Mouse (Mus musculus) testis, adult 2 months (tissue): ENCODE measurements around the gene Akp3. TPM values are rescaled to one million over a fixed set of nuclear protein-coding genes. Genes with fewer than 3 reads are reported as not detected.

Experiments used
- H3K27ac ChIP-seq: fragments of 200-500 bp; 2 replicates; pipeline ENCODE4 v1.5.1; 2012; ENCODE audit warnings: low read depth, low read length; ENCODE audit not compliant: control insufficient read depth, insufficient read depth
- H3K27me3 ChIP-seq: fragments of 200-500 bp; 2 replicates; pipeline ENCODE4 v1.6.1; 2012; ENCODE audit warnings: mild to moderate bottlenecking, low read length, moderate library complexity; ENCODE audit not compliant: control insufficient read depth, insufficient read depth
- H3K36me3 ChIP-seq: fragments of 200-500 bp; 2 replicates; pipeline ENCODE4 v1.6.1; 2012; ENCODE audit warnings: mild to moderate bottlenecking, low read length; ENCODE audit not compliant: control insufficient read depth, insufficient read depth
- H3K4me1 ChIP-seq: fragments of 200-500 bp; 2 replicates; pipeline ENCODE4 v1.6.1; 2012; ENCODE audit warnings: low read length; ENCODE audit not compliant: control insufficient read depth, insufficient read depth
- H3K4me3 ChIP-seq: fragments of 200-500 bp; 2 replicates; pipeline ENCODE4 v1.5.1; 2012; ENCODE audit warnings: low read depth, mild to moderate bottlenecking, low read length, moderate library complexity, mixed read lengths; ENCODE audit not compliant: control insufficient read depth
- CTCF ChIP-seq: fragments of 200-500 bp; IDR thresholded peaks from 2 replicates; pipeline ENCODE4 v1.5.1; 2012; ENCODE audit warnings: low read depth, mild to moderate bottlenecking, inconsistent platforms, low read length, moderate library complexity; ENCODE audit not compliant: control insufficient read depth, insufficient read depth, insufficient replicate concordance
- POLR2A ChIP-seq: fragments of 200-500 bp; IDR thresholded peaks from 2 replicates; pipeline ENCODE4 v1.6.1; 2012; ENCODE audit warnings: low read depth, mild to moderate bottlenecking, inconsistent platforms, low read length, moderate library complexity; ENCODE audit not compliant: control insufficient read depth
- polyA plus RNA-seq: library from polyadenylated mRNA; depleted of rRNA; stranded (reverse); fragments of >200 nt; gene quantifications from 2 replicates; pipeline ENCODE4 v1.2.3, GENCODE M21; 2012

Akp3 gene
- polyA plus RNA-seq, 1 experiment, result 1.7 TPM

DNA sequence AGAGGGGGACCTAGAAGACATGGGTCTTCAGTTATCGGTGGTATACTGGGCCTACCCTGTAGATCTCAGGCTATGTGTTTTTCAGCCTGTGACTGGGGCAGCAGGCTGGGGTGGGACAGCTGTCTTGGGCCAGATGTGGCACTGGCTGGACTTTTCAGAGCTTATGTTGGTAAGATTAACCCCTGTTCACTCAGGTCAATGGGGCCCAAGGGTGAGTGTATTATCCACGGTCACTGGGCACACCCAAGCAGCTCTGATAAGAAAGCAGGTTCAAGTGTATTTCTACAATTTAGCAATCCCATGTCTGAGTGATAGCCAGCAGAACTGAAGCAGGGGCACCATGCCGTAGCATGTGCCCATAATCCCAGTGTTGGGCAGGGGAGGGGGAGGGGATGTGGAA is 22.7 kb upstream of the Akp3 start:
- peaks cover 6% of the 10 kb centered on the region for H3K4me1 ChIP-seq
- no peak overlapping the region for H3K4me3 ChIP-seq
- H3K36me3 ChIP-seq, result no peaks in the 10 kb centered on the region
- H3K27me3 ChIP-seq, result no peaks in the 10 kb centered on the region
- no peak overlapping the region for H3K27ac ChIP-seq
- TF ChIP-seq CTCF (no peak), POLR2A (no peak)

DNA sequence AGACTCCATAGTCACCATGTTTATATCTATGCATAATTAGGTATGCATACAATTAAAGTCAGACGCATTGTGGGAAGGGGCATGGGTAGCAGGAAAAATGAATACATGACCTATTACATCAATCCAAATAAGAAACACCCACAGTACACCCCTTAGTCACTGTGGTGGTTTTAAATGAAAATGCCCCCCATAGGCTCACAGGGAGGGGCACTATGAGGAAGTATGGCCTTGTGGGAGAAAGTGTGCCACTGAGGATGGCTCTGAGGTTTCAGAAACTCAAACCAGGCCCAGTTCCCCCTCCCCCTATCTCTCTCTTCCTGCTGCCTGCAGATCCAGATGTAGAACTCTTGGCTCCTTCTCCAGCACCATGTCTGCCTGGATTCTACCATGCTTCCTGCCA is 20.8 kb upstream of the Akp3 start:
- H3K27me3 ChIP-seq, result no peaks in the 10 kb centered on the region
- H3K36me3 ChIP-seq, result no peaks in the 10 kb centered on the region
- H3K27ac ChIP-seq, result no peak overlapping the region
- H3K4me1 ChIP-seq, result peaks cover under 1% of the 10 kb centered on the region; the same call in 1 of the 2 replicates
- no peak overlapping the region for H3K4me3 ChIP-seq
- TF ChIP-seq POLR2A, result no peak
- no peak for TF ChIP-seq CTCF

GRCm38 (mm10) chr1:87106536-87106935 is 18.2 kb upstream of the Akp3 start:
- Histone ChIP-seq H3K27ac (no peak overlapping the region), H3K4me1 (no peaks in the 10 kb centered on the region), H3K36me3 (no peaks in the 10 kb centered on the region), H3K4me3 (no peak overlapping the region), H3K27me3 (no peaks in the 10 kb centered on the region)
- no peak for TF ChIP-seq CTCF
- no peak for TF ChIP-seq POLR2A

GRCm38 (mm10) chr1:87108564-87108963 is 16.2 kb upstream of the Akp3 start:
- Histone ChIP-seq H3K27ac (no peak overlapping the region), H3K4me3 (no peak overlapping the region), H3K27me3 (no peaks in the 10 kb centered on the region), H3K4me1 (no peaks in the 10 kb centered on the region), H3K36me3 (no peaks in the 10 kb centered on the region)
- TF ChIP-seq POLR2A (no peak), CTCF (no peak)

GRCm38 (mm10) chr1:87111719-87112354 is 12.9 kb upstream of the Akp3 start:
- H3K4me3 ChIP-seq, result no peak overlapping the region
- no peaks in the 10 kb centered on the region for H3K27me3 ChIP-seq
- H3K4me1 ChIP-seq, result no peaks in the 10 kb centered on the region
- no peak for TF ChIP-seq POLR2A
- TF ChIP-seq CTCF, result peak; percentile 53; the same call in 1 of the 2 replicates
- no peak overlapping the region for H3K27ac ChIP-seq
- H3K36me3 ChIP-seq, result no peaks in the 10 kb centered on the region

DNA sequence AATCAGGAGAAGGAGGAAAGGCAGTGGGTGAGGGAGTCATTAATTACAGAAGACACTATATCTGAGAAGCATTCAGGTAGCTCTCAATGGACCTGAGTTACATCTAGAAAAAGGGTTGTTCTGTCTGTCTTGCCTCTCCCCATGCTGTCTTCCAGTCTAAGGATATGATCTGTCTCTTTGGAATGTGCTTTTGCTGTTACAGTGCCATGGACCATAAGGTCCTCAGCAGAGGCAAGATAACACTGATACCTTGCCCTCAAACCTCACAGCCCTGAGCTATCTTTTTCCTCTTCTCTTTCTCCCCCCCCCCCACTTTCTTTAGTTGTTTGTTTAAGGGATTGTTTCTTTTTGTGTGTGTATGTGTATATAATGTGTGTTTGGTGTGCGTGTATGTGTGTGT is 10.0 kb upstream of the Akp3 start:
- Histone ChIP-seq H3K27me3 (no peaks in the 10 kb centered on the region), H3K4me3 (no peak overlapping the region), H3K4me1 (no peaks in the 10 kb centered on the region), H3K27ac (no peak overlapping the region), H3K36me3 (no peaks in the 10 kb centered on the region)
- no peak for TF ChIP-seq CTCF
- TF ChIP-seq POLR2A, result no peak

GRCm38 (mm10) chr1:87127206-87128030 is 2.6 kb downstream of the Akp3 start:
- H3K27me3 ChIP-seq, result no peaks in the 10 kb centered on the region
- no peak overlapping the region for H3K4me3 ChIP-seq
- TF ChIP-seq CTCF (no peak), POLR2A (no peak)

More at GRCm38 (mm10) chr1:87127206-87128030, 2.6 kb downstream of the Akp3 start:
- H3K27ac ChIP-seq, result no peak overlapping the region
- H3K36me3 ChIP-seq, result no peaks in the 10 kb centered on the region
- H3K4me1 ChIP-seq, result no peaks in the 10 kb centered on the region
